Mouse (Mus musculus) MEL (cell line): ENCODE results near the gene Mkks.

Experiments
- CHD2 ChIP-seq: IDR thresholded peaks from 2 replicates; pipeline ENCODE4 v1.6.1; 2011; ENCODE audit warnings: low read length, improper control_type of control experiment
- CTCF ChIP-seq, 3 experiments: IDR thresholded peaks in 2 of 3; conservative IDR thresholded peaks in 1 of 3; 2 replicates each; pipeline ENCODE4 v1.5.1; 2011 to 2012; ENCODE audit warnings: low read length in 3 of 3, low read depth in 2 of 3, mild to moderate bottlenecking in 2 of 3, improper control_type of control experiment in 1 of 3, inconsistent platforms in 1 of 3, mixed read lengths in 1 of 3, moderate library complexity in 1 of 3; ENCODE audit not compliant: control insufficient read depth in 1 of 3, insufficient read depth in 1 of 3, poor library complexity in 1 of 3, severe bottlenecking in 1 of 3
- EP300 ChIP-seq, 2 experiments: IDR thresholded peaks; 2 replicates each; pipeline ENCODE4 v1.6.1; 2011; ENCODE audit warnings: improper control_type of control experiment in 2 of 2, low read length in 2 of 2, low read depth in 1 of 2, mild to moderate bottlenecking in 1 of 2
- GATA1 ChIP-seq: IDR thresholded peaks from 2 replicates; pipeline ENCODE4 v1.6.1; 2011; ENCODE audit warnings: low read depth, low read length, improper control_type of control experiment
- MAFK ChIP-seq: IDR thresholded peaks from 2 replicates; pipeline ENCODE4 v1.6.1; 2011; ENCODE audit warnings: low read depth, mild to moderate bottlenecking, low read length, improper control_type of control experiment, borderline replicate concordance
- MXI1 ChIP-seq: IDR thresholded peaks from 2 replicates; pipeline ENCODE4 v1.6.1; 2011; ENCODE audit warnings: mild to moderate bottlenecking, low read depth, low read length, improper control_type of control experiment
- MYB ChIP-seq: IDR thresholded peaks from 2 replicates; pipeline ENCODE4 v1.6.1; 2011; ENCODE audit warnings: mild to moderate bottlenecking, low read depth, low read length, improper control_type of control experiment
- POLR2A ChIP-seq, 2 experiments: IDR thresholded peaks; 2 replicates each; pipeline ENCODE4 v1.6.1; 2011 to 2012; ENCODE audit warnings: low read length in 2 of 2, mild to moderate bottlenecking in 2 of 2, control low read depth in 1 of 2, improper control_type of control experiment in 1 of 2, low read depth in 1 of 2, moderate library complexity in 1 of 2; ENCODE audit not compliant: control insufficient read depth in 1 of 2, insufficient read depth in 1 of 2, poor library complexity in 1 of 2
- POLR2AphosphoS5 ChIP-seq: IDR thresholded peaks from 2 replicates; pipeline ENCODE4 v1.6.1; 2012; ENCODE audit warnings: low read depth, borderline replicate concordance, mild to moderate bottlenecking, inconsistent platforms, low read length, moderate library complexity, mixed read lengths
- RAD21 ChIP-seq: IDR thresholded peaks from 2 replicates; pipeline ENCODE4 v1.6.1; 2011; ENCODE audit warnings: mild to moderate bottlenecking, low read depth, low read length, improper control_type of control experiment
- TCF12 ChIP-seq: IDR thresholded peaks from 2 replicates; pipeline ENCODE4 v1.6.1; 2014; ENCODE audit warnings: low read depth, mild to moderate bottlenecking, inconsistent platforms, low read length, improper control_type of control experiment, moderate library complexity
- USF1 ChIP-seq: IDR thresholded peaks from 2 replicates; pipeline ENCODE4 v1.6.1; 2014; ENCODE audit warnings: low read depth, mild to moderate bottlenecking, inconsistent platforms, low read length, improper control_type of control experiment, moderate library complexity
- ZNF384 ChIP-seq: IDR thresholded peaks from 2 replicates; pipeline ENCODE4 v1.6.1; 2012; ENCODE audit warnings: low read depth, mild to moderate bottlenecking, inconsistent platforms, low read length, improper control_type of control experiment

GRCm38 (mm10) chr2:136909298-136909697, 18.1 kb upstream of the Mkks start:
- no peak for TF ChIP-seq CTCF (IDR thresholded peaks at IDR 0.05 in 2 of 3, conservative IDR thresholded peaks at IDR 0.05 in 1 of 3; ENCODE audit: control insufficient read depth in 1 of 3, insufficient read depth in 1 of 3, low read depth in 2 of 3, low read length in 3 of 3, poor library complexity in 1 of 3, severe bottlenecking in 1 of 3)
- TF ChIP-seq USF1: no peak
- no peak for TF ChIP-seq TCF12
- no peak for TF ChIP-seq EP300 (IDR thresholded peaks at IDR 0.05; ENCODE audit: low read depth in 1 of 2, low read length in 2 of 2)
- no peak for TF ChIP-seq MXI1
- no peak for TF ChIP-seq MYB
- TF ChIP-seq CHD2: no peak
- no peak for TF ChIP-seq GATA1
- no peak for TF ChIP-seq POLR2AphosphoS5
- TF ChIP-seq RAD21: no peak
- no peak for TF ChIP-seq ZNF384
- TF ChIP-seq POLR2A (IDR thresholded peaks at IDR 0.05; ENCODE audit: control insufficient read depth in 1 of 2, insufficient read depth in 1 of 2, low read depth in 1 of 2, low read length in 2 of 2, poor library complexity in 1 of 2): no peak
- no peak for TF ChIP-seq MAFK
